Mouse (Mus musculus): ENCODE data around the gene S100a6.

The S100a6 gene

GRCm38 (mm10) chr3:90626266-90627021 lies 13.8 kb downstream of the S100a6 start:
- no peak for DNase-seq (ENCODE audit: extremely low spot score, low spot score)

GRCm38 (mm10) chr3:90627366-90627765 lies 14.7 kb downstream of the S100a6 start:
- DNase-seq (ENCODE audit: extremely low spot score, low spot score): no peak

- no peak for DNase-seq (ENCODE audit: extremely low spot score, low spot score)
These were observed 15.1 kb downstream of the S100a6 start for GRCm38 (mm10) chr3:90627807-90628206.

- no peak for DNase-seq (ENCODE audit: extremely low spot score, low spot score)
These were observed 16.6 kb downstream of the S100a6 start for GRCm38 (mm10) chr3:90629298-90629697.

GRCm38 (mm10) chr3:90631984-90632383 lies 19.3 kb downstream of the S100a6 start:
- no peak for DNase-seq (ENCODE audit: extremely low spot score, low spot score)

GRCm38 (mm10) chr3:90638511-90639275 lies 26.0 kb downstream of the S100a6 start:
- DNase-seq (ENCODE audit: extremely low spot score, low spot score): no peak

GRCm38 (mm10) chr3:90639511-90640154 lies 27.0 kb downstream of the S100a6 start:
- DNase-seq (ENCODE audit: extremely low spot score, low spot score): peak; percentile 41

- DNase-seq (ENCODE audit: extremely low spot score, low spot score): no peak
These were observed 28.3 kb downstream of the S100a6 start for GRCm38 (mm10) chr3:90640981-90641380.

GRCm38 (mm10) chr3:90644220-90644619 lies 31.5 kb downstream of the S100a6 start:
- DNase-seq (ENCODE audit: extremely low spot score, low spot score): no peak

- DNase-seq (ENCODE audit: extremely low spot score, low spot score): no peak
These were observed 34.6 kb downstream of the S100a6 start for GRCm38 (mm10) chr3:90647291-90647690.

- no peak for DNase-seq (ENCODE audit: extremely low spot score, low spot score)
These were observed 36.3 kb downstream of the S100a6 start for GRCm38 (mm10) chr3:90648981-90649380.

GRCm38 (mm10) chr3:90649832-90650231 lies 37.1 kb downstream of the S100a6 start:
- no peak for DNase-seq (ENCODE audit: extremely low spot score, low spot score)

- DNase-seq (ENCODE audit: extremely low spot score, low spot score): peak; percentile 63
These were observed 40.3 kb downstream of the S100a6 start for GRCm38 (mm10) chr3:90652878-90653508.

- DNase-seq (ENCODE audit: extremely low spot score, low spot score): no peak
These were observed 41.0 kb downstream of the S100a6 start, which contains the start of gene S100a7a for GRCm38 (mm10) chr3:90653717-90654116. S100a7a (plus strand) TSS chr3:90654017.

GRCm38 (mm10) chr3:90657405-90657804 lies 44.7 kb downstream of the S100a6 start:
- no peak for DNase-seq (ENCODE audit: extremely low spot score, low spot score)

GRCm38 (mm10) chr3:90659364-90660044 lies 46.8 kb downstream of the S100a6 start:
- no peak for DNase-seq (ENCODE audit: extremely low spot score, low spot score)

- no peak for DNase-seq (ENCODE audit: extremely low spot score, low spot score)
These were observed 51.5 kb downstream of the S100a6 start for GRCm38 (mm10) chr3:90664219-90664618.

GRCm38 (mm10) chr3:90668846-90669245 lies 56.2 kb downstream of the S100a6 start, which contains the start of gene S100a8:
S100a8 (plus strand) TSS chr3:90668978.
- DNase-seq (ENCODE audit: extremely low spot score, low spot score): no peak
